Mouse (Mus musculus) myocyte (in vitro differentiated cells): ENCODE measurements around the gene Zfyve1.

ENCODE experiments used
- MAX ChIP-seq: IDR thresholded peaks from one replicate; pipeline ENCODE4 v1.6.1; 2011; ENCODE audit warnings: low read depth, mild to moderate bottlenecking, control low read depth
- POLR2A ChIP-seq: IDR thresholded peaks from one replicate; pipeline ENCODE4 v1.6.1; 2011; ENCODE audit warnings: low read depth, mild to moderate bottlenecking, control low read depth, moderate library complexity; ENCODE audit not compliant: insufficient read length
- POLR2AphosphoS2 ChIP-seq: IDR thresholded peaks from one replicate; pipeline ENCODE4 v1.6.1; 2011; ENCODE audit warnings: low read depth, control low read depth; ENCODE audit not compliant: insufficient read length
- SRF ChIP-seq: IDR thresholded peaks from one replicate; pipeline ENCODE4 v1.6.1; 2011; ENCODE audit warnings: low read depth; ENCODE audit not compliant: control insufficient read depth, insufficient read length
- TCF12 ChIP-seq: IDR thresholded peaks from one replicate; pipeline ENCODE4 v1.6.1; 2011; ENCODE audit warnings: mild to moderate bottlenecking, control low read depth; ENCODE audit not compliant: poor library complexity, insufficient read depth, severe bottlenecking
- USF1 ChIP-seq: IDR thresholded peaks from one replicate; pipeline ENCODE4 v1.6.1; 2011; ENCODE audit warnings: low read depth, mild to moderate bottlenecking, control low read depth, moderate library complexity

DNA sequence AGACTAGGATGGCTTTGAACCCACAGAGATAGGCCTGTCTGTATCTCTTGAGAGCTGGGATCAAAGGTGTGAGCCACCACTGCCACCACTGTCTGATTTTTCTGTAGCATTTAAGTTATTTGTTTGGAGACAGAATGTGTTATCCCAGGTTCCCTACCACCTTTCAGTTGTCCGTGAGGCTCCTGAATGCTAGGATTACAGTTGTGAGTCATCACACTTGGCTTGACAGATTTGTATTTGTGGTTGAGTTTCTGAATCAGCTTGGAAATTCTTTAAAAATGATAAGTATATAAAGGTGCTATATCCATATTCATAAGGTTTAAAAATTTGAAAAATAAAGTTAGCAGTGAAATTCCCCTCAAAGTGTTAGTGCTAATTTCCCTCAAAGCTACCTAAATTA, 46.1 kb upstream of the Zfyve1 start:
- TF ChIP-seq USF1 (no peak), POLR2A (no peak), MAX (no peak), SRF (no peak), POLR2AphosphoS2 (no peak), TCF12 (no peak)
